Mouse (Mus musculus): Measurements from ENCODE around the gene Krtap13.
"Not testable (repeated sequence)": the region's sequence is repeated elsewhere in the genome, so short reads cannot be mapped to it uniquely, and the experiment has no call there.

Krtap13 gene

GRCm38 (mm10) chr16:88751535-88751934 lies at the start of gene Krtap13:
Krtap13 (minus strand) TSS chr16:88751635.
- DNase-seq (ENCODE audit: low read depth, low spot score): not testable (repeated sequence)

- DNase-seq (ENCODE audit: low read depth, low spot score): no peak
Measured at GRCm38 (mm10) chr16:88786786-88787185, 35.4 kb upstream of the Krtap13 start.

- no peak for DNase-seq (ENCODE audit: low read depth, low spot score)
Measured at GRCm38 (mm10) chr16:88777596-88777995, 26.2 kb upstream of the Krtap13 start, which contains the start of gene Gm5965. Gm5965 (plus strand) TSS chr16:88777896.

GRCm38 (mm10) chr16:88774106-88774505 lies 22.7 kb upstream of the Krtap13 start, which contains the start of gene 2310057N15Rik:
2310057N15Rik (minus strand) TSS chr16:88774206.
- no peak for DNase-seq (ENCODE audit: low read depth, low spot score)

- not testable (repeated sequence) for DNase-seq (ENCODE audit: low read depth, low spot score)
Measured at GRCm38 (mm10) chr16:88758547-88758946, 7.1 kb upstream of the Krtap13 start, which contains the start of gene 2310034C09Rik. 2310034C09Rik (plus strand) TSS chr16:88758847.

GRCm38 (mm10) chr16:88747943-88748342 lies 3.5 kb downstream of the Krtap13 start:
- DNase-seq (ENCODE audit: low read depth, low spot score): no peak

- DNase-seq (ENCODE audit: low read depth, low spot score): no peak
Measured at GRCm38 (mm10) chr16:88744750-88745340, 6.6 kb downstream of the Krtap13 start.

GRCm38 (mm10) chr16:88735391-88735790 lies 16.0 kb downstream of the Krtap13 start:
- no peak for DNase-seq (ENCODE audit: low read depth, low spot score)

GRCm38 (mm10) chr16:88728812-88729275 lies 22.6 kb downstream of the Krtap13 start, which contains the start of gene Krtap13-1:
Krtap13-1 (plus strand) TSS chr16:88728862.
- no peak for DNase-seq (ENCODE audit: low read depth, low spot score)

GRCm38 (mm10) chr16:88720031-88720430 lies 31.4 kb downstream of the Krtap13 start:
- no peak for DNase-seq (ENCODE audit: low read depth, low spot score)

- DNase-seq (ENCODE audit: low read depth, low spot score): no peak
Measured at GRCm38 (mm10) chr16:88716549-88716948, 34.9 kb downstream of the Krtap13 start.

GRCm38 (mm10) chr16:88711245-88711644 lies 40.2 kb downstream of the Krtap13 start:
- DNase-seq (ENCODE audit: low read depth, low spot score): no peak

GRCm38 (mm10) chr16:88710757-88711156 lies 40.7 kb downstream of the Krtap13 start:
- no peak for DNase-seq (ENCODE audit: low read depth, low spot score)

GRCm38 (mm10) chr16:88707496-88708012 lies 43.9 kb downstream of the Krtap13 start, which contains the start of gene 2310061N02Rik:
2310061N02Rik (minus strand) TSS chr16:88707962.
- no peak for DNase-seq (ENCODE audit: low read depth, low spot score)

GRCm38 (mm10) chr16:88701072-88701864 lies 50.2 kb downstream of the Krtap13 start:
- no peak for DNase-seq (ENCODE audit: low read depth, low spot score)
